Mouse (Mus musculus): ENCODE data around the gene Smarca2.

DNA sequence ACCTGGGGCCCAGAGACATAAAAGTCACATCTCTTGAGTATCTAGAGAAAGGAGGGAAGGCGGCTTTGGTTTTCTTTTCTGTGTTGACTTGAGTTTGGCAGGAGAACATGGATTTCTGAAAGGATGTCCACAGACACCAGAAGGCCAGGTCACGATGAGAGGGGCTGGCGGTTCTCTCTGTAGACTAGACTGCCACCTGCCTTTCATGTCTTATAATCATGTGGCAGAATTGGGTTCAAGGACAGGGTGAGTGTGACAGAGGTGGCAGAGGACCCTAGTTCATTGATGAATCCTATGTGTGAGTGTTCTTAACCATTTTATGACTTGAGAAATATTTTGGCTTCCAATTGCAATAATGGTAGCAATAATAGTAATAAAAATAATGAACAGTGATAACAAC lies 56.3 kb downstream of the Smarca2 start:
- TF ChIP-seq POLR2A (IDR thresholded peaks at IDR 0.05; ENCODE audit: extremely low read depth, insufficient read depth, low read length): no peak
- TF ChIP-seq CTCF (IDR thresholded peaks at IDR 0.05; ENCODE audit: extremely low read depth, insufficient read depth, low read length): no peak

Measured in cortical plate, adult 2 months (tissue).